Mouse (Mus musculus): ENCODE data around the gene Ddx46. TPM values are rescaled to one million over a fixed set of nuclear protein-coding genes. Genes with fewer than 3 reads are reported as not detected.

The Ddx46 gene
- polyA plus RNA-seq, 1 experiment = 15.2 TPM

- TF ChIP-seq CTCF (IDR thresholded peaks at IDR 0.05; ENCODE audit: control insufficient read depth, insufficient read depth, insufficient read length) (no peak), CEBPB (IDR thresholded peaks at IDR 0.05; ENCODE audit: low read depth) (no peak), MYOG (IDR thresholded peaks at IDR 0.05; ENCODE audit: control insufficient read depth, extremely low read depth, insufficient read length) (no peak), USF1 (IDR thresholded peaks at IDR 0.05; ENCODE audit: low read depth) (no peak), MAX (IDR thresholded peaks at IDR 0.05) (no peak), MYOD1 (IDR thresholded peaks at IDR 0.05; ENCODE audit: control insufficient read depth, insufficient read length, low read depth) (no peak), FOSL1 (IDR thresholded peaks at IDR 0.05; ENCODE audit: insufficient read depth, low read length, poor library complexity, severe bottlenecking) (no peak)
- H3K27me3 ChIP-seq (ENCODE audit: control insufficient read depth, insufficient read depth, insufficient read length) = no peaks in the 10 kb centered on the region
- H3K79me3 ChIP-seq (ENCODE audit: low read depth) = no peaks in the 10 kb centered on the region
- H3K79me2 ChIP-seq (ENCODE audit: control insufficient read depth, insufficient read depth) = no peaks in the 10 kb centered on the region
- peaks cover 3% of the 10 kb centered on the region for H3K36me3 ChIP-seq (ENCODE audit: control insufficient read depth, insufficient read depth)
- H3ac ChIP-seq (ENCODE audit: control insufficient read depth, insufficient read length, low read depth) = peak overlapping the region; percentile 83
- peak overlapping the region; percentile 55 for H3K4me3 ChIP-seq (ENCODE audit: insufficient read depth, poor library complexity, severe bottlenecking)
These were observed 91.8 kb downstream of the Ddx46 start for GRCm38 (mm10) chr13:55726598-55727119.

- H3ac ChIP-seq (ENCODE audit: control insufficient read depth, insufficient read length, low read depth) = peak within 1 kb of the TSS; percentile 83
- no peaks in the 10 kb centered on the region for H3K79me2 ChIP-seq (ENCODE audit: control insufficient read depth, insufficient read depth)
- H3K36me3 ChIP-seq (ENCODE audit: control insufficient read depth, insufficient read depth) = no peaks in the 10 kb centered on the region
- TF ChIP-seq MAX (IDR thresholded peaks at IDR 0.05) (peak; percentile 89), FOSL1 (IDR thresholded peaks at IDR 0.05; ENCODE audit: insufficient read depth, low read length, poor library complexity, severe bottlenecking) (no peak)
- peak within 1 kb of the TSS; percentile 55 for H3K4me3 ChIP-seq (ENCODE audit: insufficient read depth, poor library complexity, severe bottlenecking)
- no peaks in the 10 kb centered on the region for H3K27me3 ChIP-seq (ENCODE audit: control insufficient read depth, insufficient read depth, insufficient read length)
- no peaks in the 10 kb centered on the region for H3K79me3 ChIP-seq (ENCODE audit: low read depth)
These were observed 92.5 kb downstream of the Ddx46 start, which contains the start of gene Pcbd2 for GRCm38 (mm10) chr13:55727120-55727838. Pcbd2 (plus strand) TSS chr13:55727368.

- Histone ChIP-seq H3K36me3 (ENCODE audit: control insufficient read depth, insufficient read depth) (no peaks in the 10 kb centered on the region), H3K27me3 (ENCODE audit: control insufficient read depth, insufficient read depth, insufficient read length) (no peaks in the 10 kb centered on the region), H3K4me3 (ENCODE audit: insufficient read depth, poor library complexity, severe bottlenecking) (peak overlapping the region; percentile 55), H3ac (ENCODE audit: control insufficient read depth, insufficient read length, low read depth) (peak overlapping the region; percentile 83), H3K79me2 (ENCODE audit: control insufficient read depth, insufficient read depth) (no peaks in the 10 kb centered on the region), H3K79me3 (ENCODE audit: low read depth) (no peaks in the 10 kb centered on the region)
- no peak for TF ChIP-seq MYOD1 (IDR thresholded peaks at IDR 0.05; ENCODE audit: control insufficient read depth, insufficient read length, low read depth)
- no peak for TF ChIP-seq FOSL1 (IDR thresholded peaks at IDR 0.05; ENCODE audit: insufficient read depth, low read length, poor library complexity, severe bottlenecking)
- no peak for TF ChIP-seq USF1 (IDR thresholded peaks at IDR 0.05; ENCODE audit: low read depth)
- TF ChIP-seq CTCF (IDR thresholded peaks at IDR 0.05; ENCODE audit: control insufficient read depth, insufficient read depth, insufficient read length) = no peak
- TF ChIP-seq MYOG (IDR thresholded peaks at IDR 0.05; ENCODE audit: control insufficient read depth, extremely low read depth, insufficient read length) = no peak
- no peak for TF ChIP-seq MAX (IDR thresholded peaks at IDR 0.05)
- no peak for TF ChIP-seq CEBPB (IDR thresholded peaks at IDR 0.05; ENCODE audit: low read depth)
These were observed 93.0 kb downstream of the Ddx46 start for GRCm38 (mm10) chr13:55727839-55728238.

GRCm38 (mm10) chr13:55730716-55731115 lies 95.9 kb downstream of the Ddx46 start:
- TF ChIP-seq MAX (IDR thresholded peaks at IDR 0.05) (no peak), FOSL1 (IDR thresholded peaks at IDR 0.05; ENCODE audit: insufficient read depth, low read length, poor library complexity, severe bottlenecking) (no peak), CTCF (IDR thresholded peaks at IDR 0.05; ENCODE audit: control insufficient read depth, insufficient read depth, insufficient read length) (no peak), MYOG (IDR thresholded peaks at IDR 0.05; ENCODE audit: control insufficient read depth, extremely low read depth, insufficient read length) (no peak), MYOD1 (IDR thresholded peaks at IDR 0.05; ENCODE audit: control insufficient read depth, insufficient read length, low read depth) (no peak), USF1 (IDR thresholded peaks at IDR 0.05; ENCODE audit: low read depth) (no peak), CEBPB (IDR thresholded peaks at IDR 0.05; ENCODE audit: low read depth) (no peak)
- no peaks in the 10 kb centered on the region for H3K79me3 ChIP-seq (ENCODE audit: low read depth)
- H3ac ChIP-seq (ENCODE audit: control insufficient read depth, insufficient read length, low read depth) = no peak overlapping the region
- no peaks in the 10 kb centered on the region for H3K79me2 ChIP-seq (ENCODE audit: control insufficient read depth, insufficient read depth)
- H3K4me3 ChIP-seq (ENCODE audit: insufficient read depth, poor library complexity, severe bottlenecking) = no peak overlapping the region
- no peaks in the 10 kb centered on the region for H3K36me3 ChIP-seq (ENCODE audit: control insufficient read depth, insufficient read depth)
- no peaks in the 10 kb centered on the region for H3K27me3 ChIP-seq (ENCODE audit: control insufficient read depth, insufficient read depth, insufficient read length)

Other genes starting within 250 kb of the Ddx46 start
- not detected for gene Slc34a1, start 236.8 kb upstream of the Ddx46 start, polyA plus RNA-seq (2012; fragmentation: generic; extraction: Trizol)
- not detected for gene Pfn3, start 219.8 kb upstream of the Ddx46 start, polyA plus RNA-seq (2012; fragmentation: generic; extraction: Trizol)
- gene F12, start 208.2 kb upstream of the Ddx46 start, polyA plus RNA-seq (2012; fragmentation: generic; extraction: Trizol) = not detected
- 81.9 TPM for gene Grk6, start 190.0 kb upstream of the Ddx46 start, polyA plus RNA-seq (2012; fragmentation: generic; extraction: Trizol)
- gene Prr7, start 170.8 kb upstream of the Ddx46 start, polyA plus RNA-seq (2012; fragmentation: generic; extraction: Trizol) = 10.8 TPM
- 87.7 TPM for gene Dbn1, start 146.9 kb upstream of the Ddx46 start, polyA plus RNA-seq (2012; fragmentation: generic; extraction: Trizol)
- 344 TPM for gene Pdlim7, start 121.4 kb upstream of the Ddx46 start, polyA plus RNA-seq (2012; fragmentation: generic; extraction: Trizol)
- gene Dok3, start 105.7 kb upstream of the Ddx46 start, polyA plus RNA-seq (2012; fragmentation: generic; extraction: Trizol) = 0.83 TPM
- gene Ddx41, start 98.4 kb upstream of the Ddx46 start, polyA plus RNA-seq (2012; fragmentation: generic; extraction: Trizol) = 65.4 TPM
- 15.9 TPM for gene Fam193b, start 63.9 kb upstream of the Ddx46 start, polyA plus RNA-seq (2012; fragmentation: generic; extraction: Trizol)
- gene Tmed9, start 61.3 kb upstream of the Ddx46 start, polyA plus RNA-seq (2012; fragmentation: generic; extraction: Trizol) = 191 TPM
- gene B4galt7, start 35.1 kb upstream of the Ddx46 start, polyA plus RNA-seq (2012; fragmentation: generic; extraction: Trizol) = 16.1 TPM
- 32.1 TPM for gene Caml, start 12.0 kb upstream of the Ddx46 start, polyA plus RNA-seq (2012; fragmentation: generic; extraction: Trizol)
- gene B230219D22Rik, start 58.1 kb downstream of the Ddx46 start, polyA plus RNA-seq (2012; fragmentation: generic; extraction: Trizol) = 15.8 TPM
- gene Txndc15, start 79.6 kb downstream of the Ddx46 start, polyA plus RNA-seq (2012; fragmentation: generic; extraction: Trizol) = 34.8 TPM
- gene Pcbd2, start 92.3 kb downstream of the Ddx46 start, polyA plus RNA-seq (2012; fragmentation: generic; extraction: Trizol) = 41.0 TPM
- gene Catsper3, start 149.5 kb downstream of the Ddx46 start, polyA plus RNA-seq (2012; fragmentation: generic; extraction: Trizol) = 0.05 TPM
- not detected for gene Pitx1, start 201.2 kb downstream of the Ddx46 start, polyA plus RNA-seq (2012; fragmentation: generic; extraction: Trizol)